Mouse (Mus musculus) limb, embryonic 13.5 days (tissue): ENCODE data around the gene Nrp1. TPM values are rescaled to one million over a fixed set of nuclear protein-coding genes. Genes with fewer than 3 reads are reported as not detected.

Source experiments
- ATAC-seq: fragments of 200-750 bp; cut with Nextera tagmentation; 2 replicates; pipeline ENCODE4 v1.8.0; 2017; ENCODE audit warnings: low read depth, moderate number of reproducible peaks, moderate TSS enrichment; ENCODE audit not compliant: low FRiP score
- H3K27ac ChIP-seq: fragments of 300-500 bp; sonication (generic); 2 replicates; pipeline ENCODE4 v1.5.1; 2015; ENCODE audit warnings: inconsistent platforms, mild to moderate bottlenecking, moderate library complexity
- H3K27me3 ChIP-seq: fragments of 300-500 bp; sonication (generic); 2 replicates; pipeline ENCODE4 v1.6.1; 2015; ENCODE audit warnings: mild to moderate bottlenecking, inconsistent platforms
- H3K36me3 ChIP-seq: fragments of 300-500 bp; sonication (generic); 2 replicates; pipeline ENCODE4 v1.6.1; 2015; ENCODE audit warnings: inconsistent platforms, mild to moderate bottlenecking, moderate library complexity
- H3K4me1 ChIP-seq: fragments of 300-500 bp; sonication (generic); 2 replicates; pipeline ENCODE4 v1.6.1; 2015; ENCODE audit warnings: inconsistent platforms
- H3K4me2 ChIP-seq: fragments of 300-500 bp; sonication (generic); replicated peaks from 2 replicates; pipeline ENCODE4 v1.6.1; 2015; ENCODE audit warnings: inconsistent platforms, mild to moderate bottlenecking, moderate library complexity
- H3K4me3 ChIP-seq: fragments of 300-500 bp; sonication (generic); 2 replicates; pipeline ENCODE4 v1.5.1; 2015; ENCODE audit warnings: moderate library complexity, mild to moderate bottlenecking, inconsistent platforms
- H3K9ac ChIP-seq: fragments of 300-500 bp; sonication (generic); 2 replicates; pipeline ENCODE4 v1.6.1; 2015; ENCODE audit warnings: mild to moderate bottlenecking, inconsistent platforms
- H3K9me3 ChIP-seq: fragments of 300-500 bp; sonication (generic); 2 replicates; pipeline ENCODE4 v1.6.1; 2016; ENCODE audit warnings: inconsistent platforms
- WGBS: fragments of 180-500 bp; shearing (Covaris S2); methylation state at CpG from one replicate; pipeline ENCODE4 v1.1.7; 2015; 5-methylcytosine and 5-hydroxymethylcytosine counted together
- polyA plus RNA-seq: library from polyadenylated mRNA; unstranded; fragments of >200 nt; fragmentation: Nextera tagmentation; extraction: Ambion mirVana; gene quantifications from 2 replicates; pipeline ENCODE4 v1.2.1, GENCODE M21; 2015

The Nrp1 gene
- polyA plus RNA-seq, 1 experiment from 2014 or later: 71.4 TPM

DNA sequence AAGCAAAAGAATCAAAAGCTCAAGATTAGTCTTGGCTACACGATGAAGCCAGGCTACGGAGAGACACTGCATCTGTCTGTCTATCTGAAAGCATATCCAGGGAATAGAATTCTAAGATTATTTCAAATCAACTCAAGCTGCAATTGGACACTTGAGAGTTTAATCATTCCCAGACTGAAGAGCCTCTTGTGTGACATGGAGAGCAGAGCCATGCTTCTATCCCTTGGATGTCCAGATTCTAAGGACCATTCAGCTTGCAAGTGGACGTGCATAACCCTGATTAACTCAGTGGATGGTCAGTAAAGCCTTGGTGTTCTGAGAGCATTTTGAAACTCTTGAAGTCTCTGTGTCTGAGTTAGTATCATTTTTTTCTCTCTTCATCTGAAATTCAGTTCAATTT lies 95.6 kb downstream of the Nrp1 start:
- Histone ChIP-seq H3K9me3 (no peaks in the 10 kb centered on the region), H3K4me1 (peaks cover 22% of the 10 kb centered on the region), H3K27ac (no peak overlapping the region), H3K36me3 (peaks cover 6% of the 10 kb centered on the region; the same call in 1 of the 2 replicates), H3K4me3 (no peak overlapping the region), H3K4me2 (no peak overlapping the region), H3K27me3 (no peaks in the 10 kb centered on the region), H3K9ac (no peak overlapping the region)
- 81% methylated on average over 3 of the region's 3 CpGs for WGBS
- ATAC-seq: no peak

GRCm38 (mm10) chr8:128457277-128457676 lies 98.9 kb downstream of the Nrp1 start:
- 88% methylated on average over 2 of the region's 2 CpGs for WGBS
- peaks cover 14% of the 10 kb centered on the region for H3K36me3 ChIP-seq
- no peak overlapping the region for H3K4me2 ChIP-seq
- no peaks in the 10 kb centered on the region for H3K9me3 ChIP-seq
- peaks cover 7% of the 10 kb centered on the region; the same call in 1 of the 2 replicates for H3K4me1 ChIP-seq
- H3K4me3 ChIP-seq: no peak overlapping the region
- H3K27ac ChIP-seq: no peak overlapping the region
- ATAC-seq: no peak
- H3K27me3 ChIP-seq: no peaks in the 10 kb centered on the region; the same call in 1 of the 2 replicates
- H3K9ac ChIP-seq: no peak overlapping the region

GRCm38 (mm10) chr8:128459704-128460103 lies 101.3 kb downstream of the Nrp1 start:
- Histone ChIP-seq H3K9me3 (no peaks in the 10 kb centered on the region), H3K4me2 (no peak overlapping the region), H3K27ac (no peak overlapping the region), H3K27me3 (no peaks in the 10 kb centered on the region; the same call in 1 of the 2 replicates), H3K4me3 (no peak overlapping the region), H3K4me1 (peaks cover 7% of the 10 kb centered on the region; the same call in 1 of the 2 replicates), H3K9ac (no peak overlapping the region), H3K36me3 (peaks cover 14% of the 10 kb centered on the region)
- ATAC-seq: no peak
- WGBS: 64% methylated on average over 1 of the region's 1 CpGs

GRCm38 (mm10) chr8:128461716-128462115 lies 103.3 kb downstream of the Nrp1 start:
- Histone ChIP-seq H3K4me2 (no peak overlapping the region), H3K9me3 (no peaks in the 10 kb centered on the region), H3K27me3 (no peaks in the 10 kb centered on the region; the same call in 1 of the 2 replicates), H3K4me3 (no peak overlapping the region), H3K36me3 (peaks cover 15% of the 10 kb centered on the region), H3K9ac (no peak overlapping the region), H3K4me1 (peaks cover 7% of the 10 kb centered on the region; the same call in 1 of the 2 replicates), H3K27ac (no peak overlapping the region)
- no peak for ATAC-seq

GRCm38 (mm10) chr8:128463162-128463561 lies 104.8 kb downstream of the Nrp1 start:
- H3K27ac ChIP-seq: no peak overlapping the region
- peaks cover 2% of the 10 kb centered on the region; the same call in 1 of the 2 replicates for H3K4me1 ChIP-seq
- no peak overlapping the region for H3K4me3 ChIP-seq
- no peak overlapping the region for H3K4me2 ChIP-seq
- no peak overlapping the region for H3K9ac ChIP-seq
- H3K9me3 ChIP-seq: no peaks in the 10 kb centered on the region
- H3K36me3 ChIP-seq: peaks cover 18% of the 10 kb centered on the region
- ATAC-seq: no peak
- no peaks in the 10 kb centered on the region; the same call in 1 of the 2 replicates for H3K27me3 ChIP-seq

- Histone ChIP-seq H3K4me2 (no peak overlapping the region), H3K36me3 (peaks cover 20% of the 10 kb centered on the region), H3K4me3 (no peak overlapping the region), H3K9me3 (no peaks in the 10 kb centered on the region), H3K27me3 (no peaks in the 10 kb centered on the region; the same call in 1 of the 2 replicates), H3K4me1 (no peaks in the 10 kb centered on the region; the same call in 1 of the 2 replicates), H3K27ac (no peak overlapping the region), H3K9ac (no peak overlapping the region)
- 87% methylated on average over 4 of the region's 4 CpGs for WGBS
- no peak for ATAC-seq
Observed at GRCm38 (mm10) chr8:128464056-128464623, 105.7 kb downstream of the Nrp1 start.

DNA sequence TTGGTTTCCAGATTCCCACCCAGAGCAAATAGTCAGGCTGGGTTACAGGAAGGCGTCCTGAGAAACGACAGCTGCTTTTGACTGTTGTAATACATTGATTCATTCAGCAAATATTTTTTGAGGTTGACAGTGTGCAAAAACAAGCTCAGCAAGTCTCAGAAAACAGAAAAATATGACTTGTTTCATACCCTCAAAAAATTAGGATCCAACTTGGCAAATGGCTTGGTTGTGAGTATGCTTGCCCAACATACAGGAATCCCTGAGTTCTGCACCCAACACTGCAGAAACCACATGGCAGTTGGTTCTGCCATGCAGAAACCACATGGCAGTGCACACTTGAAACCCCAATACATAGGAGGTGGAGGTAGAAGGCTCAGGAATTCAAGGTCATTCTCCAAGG lies 107.1 kb downstream of the Nrp1 start:
- Histone ChIP-seq H3K27me3 (no peaks in the 10 kb centered on the region), H3K9ac (no peak overlapping the region), H3K4me2 (no peak overlapping the region), H3K4me3 (no peak overlapping the region), H3K4me1 (no peaks in the 10 kb centered on the region; the same call in 1 of the 2 replicates), H3K9me3 (no peaks in the 10 kb centered on the region), H3K36me3 (peaks cover 20% of the 10 kb centered on the region), H3K27ac (no peak overlapping the region)
- 97% methylated on average over 2 of the region's 2 CpGs for WGBS
- ATAC-seq: no peak

GRCm38 (mm10) chr8:128466681-128467430 lies 108.5 kb downstream of the Nrp1 start:
- Histone ChIP-seq H3K4me2 (no peak overlapping the region), H3K27me3 (no peaks in the 10 kb centered on the region)

DNA sequence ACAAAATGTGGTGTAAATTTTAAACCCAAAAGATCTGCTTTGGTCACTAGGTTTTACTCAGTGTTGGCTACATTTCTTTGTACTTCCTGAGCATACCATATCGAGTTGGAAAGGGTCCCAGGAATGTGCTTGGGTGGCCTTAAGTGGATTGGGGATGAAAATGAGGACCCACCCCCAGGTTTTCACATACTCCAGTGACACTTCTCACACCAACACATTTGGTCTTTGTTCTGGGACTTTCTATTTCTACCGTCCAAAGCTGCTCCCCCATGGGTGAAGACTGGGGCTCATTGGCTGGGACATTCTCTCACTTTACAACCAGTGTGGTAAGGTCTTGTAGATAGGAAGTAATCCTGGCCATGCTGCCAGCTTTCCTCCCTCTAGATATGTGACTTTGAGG lies 111.7 kb downstream of the Nrp1 start:
- Histone ChIP-seq H3K27me3 (no peaks in the 10 kb centered on the region), H3K9me3 (no peaks in the 10 kb centered on the region), H3K9ac (no peak overlapping the region), H3K4me2 (no peak overlapping the region), H3K27ac (no peak overlapping the region), H3K4me1 (0 out of 2 replicates have a peak, but pooled peaks cover 3% of the 10 kb centered on the region), H3K36me3 (peaks cover 23% of the 10 kb centered on the region), H3K4me3 (no peak overlapping the region)
- 58% methylated on average over 2 of the region's 2 CpGs for WGBS
- no peak for ATAC-seq

More at GRCm38 (mm10) chr8:128466681-128467430, 108.5 kb downstream of the Nrp1 start:
- Histone ChIP-seq H3K36me3 (peaks cover 21% of the 10 kb centered on the region), H3K4me3 (no peak overlapping the region), H3K9ac (no peak overlapping the region), H3K27ac (no peak overlapping the region), H3K9me3 (no peaks in the 10 kb centered on the region), H3K4me1 (no peaks in the 10 kb centered on the region; the same call in 1 of the 2 replicates)
- WGBS: 85% methylated on average over 4 of the region's 4 CpGs
- no peak for ATAC-seq

- Histone ChIP-seq H3K4me1 (0 out of 2 replicates have a peak, but pooled peaks cover 3% of the 10 kb centered on the region), H3K27ac (no peak overlapping the region), H3K36me3 (peaks cover 25% of the 10 kb centered on the region), H3K4me3 (no peak overlapping the region), H3K9me3 (no peaks in the 10 kb centered on the region), H3K4me2 (no peak overlapping the region), H3K9ac (no peak overlapping the region), H3K27me3 (no peaks in the 10 kb centered on the region)
- ATAC-seq: no peak
- 85% methylated on average over 2 of the region's 2 CpGs for WGBS
Observed at GRCm38 (mm10) chr8:128471186-128471585, 112.8 kb downstream of the Nrp1 start.

DNA sequence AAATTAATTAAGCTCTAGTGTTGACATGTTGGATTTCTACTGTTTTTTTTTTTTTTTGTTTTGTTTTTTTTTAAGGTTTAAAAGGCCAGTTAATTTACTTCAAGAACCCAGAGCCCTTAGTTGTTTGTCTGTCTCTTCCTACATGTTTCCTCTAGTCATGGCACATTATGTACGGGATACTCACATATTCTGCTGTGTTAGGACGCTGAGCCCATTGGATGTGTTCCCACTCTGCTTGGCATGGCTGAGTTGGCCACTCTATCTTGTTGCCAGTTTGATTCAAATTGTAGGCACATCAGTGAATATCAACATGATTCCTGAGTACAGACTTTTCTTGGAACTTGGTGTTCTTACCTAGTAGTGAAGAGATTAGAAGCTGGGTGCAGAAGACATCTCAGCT lies 114.5 kb downstream of the Nrp1 start:
- H3K4me2 ChIP-seq: no peak overlapping the region
- H3K27me3 ChIP-seq: no peaks in the 10 kb centered on the region
- no peak overlapping the region for H3K4me3 ChIP-seq
- ATAC-seq: no peak
- 91% methylated on average over 2 of the region's 2 CpGs for WGBS
- peaks cover 29% of the 10 kb centered on the region for H3K36me3 ChIP-seq
- H3K9ac ChIP-seq: no peak overlapping the region
- no peak overlapping the region for H3K27ac ChIP-seq
- no peaks in the 10 kb centered on the region for H3K9me3 ChIP-seq
- H3K4me1 ChIP-seq: peaks cover 9% of the 10 kb centered on the region

DNA sequence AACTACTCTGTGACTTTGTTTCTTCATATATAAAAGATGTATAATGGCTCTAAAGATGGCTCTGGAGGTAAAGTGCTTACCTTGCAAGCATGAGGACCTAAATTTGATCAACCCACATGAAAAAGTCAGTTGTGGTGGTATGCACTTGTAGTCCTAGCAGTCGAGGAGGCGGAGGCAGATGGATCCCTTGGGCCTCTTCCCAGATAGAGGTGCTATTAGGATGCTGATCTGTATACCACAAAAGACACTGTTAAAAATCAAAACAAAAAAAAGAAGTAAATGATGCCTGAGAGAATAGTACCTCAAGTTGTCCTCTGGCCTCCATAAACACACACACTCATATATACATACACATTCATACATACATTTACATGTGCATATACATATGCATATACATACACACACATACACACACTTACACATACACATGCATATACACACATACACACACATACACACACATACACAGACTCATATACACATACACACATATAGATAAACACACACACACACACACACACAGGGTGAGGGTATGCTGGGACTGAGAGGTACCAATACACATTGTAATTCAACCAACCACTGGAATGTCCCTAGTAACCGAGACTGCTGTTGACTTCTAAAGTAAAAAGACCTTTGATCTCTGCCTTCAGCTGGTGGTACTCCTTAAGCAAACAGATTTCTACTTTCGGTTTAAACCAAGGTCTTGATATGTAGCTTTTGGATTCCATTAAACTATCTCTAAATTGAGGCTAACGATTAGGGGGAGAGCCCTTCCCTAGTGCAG lies 115.2 kb downstream of the Nrp1 start:
- 65% methylated on average over 5 of the region's 5 CpGs for WGBS
- no peak for ATAC-seq
- Histone ChIP-seq H3K36me3 (peaks cover 24% of the 10 kb centered on the region), H3K27me3 (no peaks in the 10 kb centered on the region), H3K9ac (no peak overlapping the region), H3K4me3 (no peak overlapping the region), H3K27ac (no peak overlapping the region), H3K9me3 (no peaks in the 10 kb centered on the region), H3K4me1 (peaks cover 13% of the 10 kb centered on the region), H3K4me2 (no peak overlapping the region)
